In the genomic region with DNA sequence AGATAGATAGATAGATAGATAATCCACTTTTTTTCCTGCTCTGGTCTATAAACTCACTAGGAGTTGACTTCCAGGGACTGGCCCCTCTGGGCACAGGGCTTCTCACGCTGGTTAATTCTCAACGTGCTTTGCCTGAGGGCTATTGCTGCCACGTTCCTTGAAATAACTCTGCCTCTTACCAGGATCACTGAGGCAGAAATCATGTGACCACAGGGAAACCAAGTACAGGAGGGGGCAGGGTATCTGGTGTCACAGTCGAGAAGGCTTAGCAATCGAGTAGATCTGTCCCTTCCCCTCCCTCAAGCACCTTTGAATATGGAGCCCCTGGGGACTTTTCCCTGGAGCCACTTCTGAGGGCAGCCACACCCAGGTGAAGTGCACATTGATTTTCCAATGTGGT, we compare ENCODE assay signal across 24 mouse cellular contexts.
DNase-seq lines count a peak whose midpoint lies in the region; ATAC-seq and TF ChIP-seq lines count a peak whose summit lies in the region.
"Had no signal": no experiment of that assay in that cellular context is flagged by ENCODE, and none has a peak within 500 bp of the region (broad histone marks: within the 10 kb centered on the region; RNA-seq: fewer than 3 reads in every experiment).

No protein-coding gene starts in this region.

- H3K36me3 ChIP-seq in kidney, adult 2 months (ENCODE audit: control insufficient read depth, insufficient read depth, low read length): no peaks in the 10 kb centered on the region
- no peaks in the 10 kb centered on the region for H3K36me3 ChIP-seq in kidney, embryonic 16.5 days (ENCODE audit: insufficient read depth, low read length)
- no peaks in the 10 kb centered on the region for H3K36me3 ChIP-seq in liver, postnatal 0 days (replicated peaks; ENCODE audit: insufficient read depth, low read length)
- H3K36me3 ChIP-seq: embryonic facial prominence, embryonic 12.5 days; embryonic facial prominence, embryonic 15.5 days; hindbrain, embryonic 10.5 days; hindbrain, embryonic 13.5 days had no signal

- H3K4me1 ChIP-seq in kidney, adult 2 months (ENCODE audit: control insufficient read depth, insufficient read depth, low read length): no peaks in the 10 kb centered on the region; the same call in 1 of the 2 replicates
- H3K4me1 ChIP-seq in kidney, embryonic 16.5 days (ENCODE audit: insufficient read depth, low read length): no peaks in the 10 kb centered on the region
- no peaks in the 10 kb centered on the region for H3K4me1 ChIP-seq in liver, postnatal 0 days (ENCODE audit: insufficient read depth)
- H3K4me1 ChIP-seq: embryonic facial prominence, embryonic 12.5 days; embryonic facial prominence, embryonic 15.5 days; hindbrain, embryonic 13.5 days had no signal

- no peak overlapping the region for H3K27ac ChIP-seq in kidney, adult 2 months (ENCODE audit: insufficient read depth, low read depth, low read length)
- H3K27ac ChIP-seq in kidney, embryonic 16.5 days (ENCODE audit: low read length): no peak overlapping the region
- no peak overlapping the region for H3K27ac ChIP-seq in liver, postnatal 0 days (ENCODE audit: low read depth)
- H3K27ac ChIP-seq: embryonic facial prominence, embryonic 12.5 days; embryonic facial prominence, embryonic 15.5 days; gastrocnemius, adult 2 months; hindbrain, embryonic 10.5 days; hindbrain, embryonic 13.5 days had no signal

- no peak overlapping the region for H3K4me2 ChIP-seq in kidney, embryonic 16.5 days (replicated peaks; ENCODE audit: low read depth, low read length)
- no peak overlapping the region for H3K4me2 ChIP-seq in liver, postnatal 0 days (ENCODE audit: low read depth, low read length)
- H3K4me2 ChIP-seq: embryonic facial prominence, embryonic 12.5 days; embryonic facial prominence, embryonic 15.5 days; heart, embryonic 11.5 days; hindbrain, embryonic 13.5 days had no signal

- no peaks in the 10 kb centered on the region for H3K27me3 ChIP-seq in kidney, adult 2 months (replicated peaks; ENCODE audit: control insufficient read depth, insufficient read depth, low read length)
- H3K27me3 ChIP-seq in kidney, embryonic 16.5 days (ENCODE audit: insufficient read depth, low read length): no peaks in the 10 kb centered on the region
- H3K27me3 ChIP-seq in liver, postnatal 0 days (ENCODE audit: insufficient read depth, low read length): no peaks in the 10 kb centered on the region
- H3K27me3 ChIP-seq: embryonic facial prominence, embryonic 12.5 days; embryonic facial prominence, embryonic 15.5 days; hindbrain, embryonic 13.5 days; Patski had no signal

- TF ChIP-seq CTCF in kidney, adult 2 months (conservative IDR thresholded peaks at IDR 0.05; ENCODE audit: insufficient read depth, insufficient read length, low read depth, low read length): no peak
- no peak for TF ChIP-seq CTCF in liver, postnatal 0 days (IDR thresholded peaks at IDR 0.05; ENCODE audit: low read depth)

- ATAC-seq in kidney, embryonic 16.5 days (ENCODE audit: low FRiP score, low TSS enrichment): peak; percentile 70
- no peak for ATAC-seq in liver, postnatal 0 days
- ATAC-seq: forebrain, embryonic 14.5 days; forebrain, postnatal 0 days; hindbrain, embryonic 16.5 days; Patski had no signal

- peak; percentile 17 for DNase-seq in kidney, adult 2 months
- no peak for DNase-seq in kidney, postnatal 25 days
- DNase-seq in kidney, adult 9 months: no peak
- peak; percentile 8 for DNase-seq in ES-CJ7 (ENCODE audit: low read depth, low spot score)
- DNase-seq in heart, postnatal 4 days: no peak
- no peak for DNase-seq in liver, postnatal 0 days
- DNase-seq: adrenal gland, adult 8-10 months; adrenal gland, postnatal 25 days; B cell, adult 2 months; cerebellum, adult 11-12 months; cerebellum, adult 8-10 months; forebrain, postnatal 0 days; gastrocnemius, adult 2 months; gastrocnemius, postnatal 14 days; heart, adult 11 months had no signal

- H3K4me3 ChIP-seq in kidney, adult 2 months (ENCODE audit: insufficient read depth, low read depth, low read length): no peak overlapping the region
- no peak overlapping the region for H3K4me3 ChIP-seq in kidney, embryonic 16.5 days (ENCODE audit: low read length)
- no peak overlapping the region for H3K4me3 ChIP-seq in liver, postnatal 0 days (ENCODE audit: low read depth, low read length)
- H3K4me3 ChIP-seq: embryonic facial prominence, embryonic 12.5 days; embryonic facial prominence, embryonic 15.5 days; gastrocnemius, adult 2 months; hindbrain, embryonic 10.5 days; hindbrain, embryonic 13.5 days had no signal

- H3K9me3 ChIP-seq in kidney, embryonic 16.5 days (ENCODE audit: low read length): no peaks in the 10 kb centered on the region
- no peaks in the 10 kb centered on the region for H3K9me3 ChIP-seq in liver, postnatal 0 days (ENCODE audit: low read length)
- H3K9me3 ChIP-seq: embryonic facial prominence, embryonic 12.5 days; embryonic facial prominence, embryonic 15.5 days; hindbrain, embryonic 10.5 days; hindbrain, embryonic 13.5 days had no signal

- 24% methylated on average over 5 of the region's 5 CpGs for WGBS in kidney, adult 2 months
- WGBS in kidney, embryonic 16.5 days: 33% methylated on average over 5 of the region's 5 CpGs
- 49% methylated on average over 5 of the region's 5 CpGs for WGBS in liver, postnatal 0 days (ENCODE audit: insufficient replicate concordance)

- TF ChIP-seq POLR2A in kidney, adult 2 months (IDR thresholded peaks at IDR 0.05; ENCODE audit: low read depth, low read length): no peak

- TF ChIP-seq EP300 in liver, postnatal 0 days (IDR thresholded peaks at IDR 0.05; ENCODE audit: low read depth): no peak

- no peak overlapping the region for H3K9ac ChIP-seq in kidney, embryonic 16.5 days (replicated peaks; ENCODE audit: low read length)
- H3K9ac ChIP-seq in liver, postnatal 0 days (replicated peaks): no peak overlapping the region
- H3K9ac ChIP-seq: embryonic facial prominence, embryonic 12.5 days; embryonic facial prominence, embryonic 15.5 days; forebrain, postnatal 0 days; hindbrain, embryonic 13.5 days had no signal

Comparison
In these comparisons a context has a peak if more than half of its experiments do, and no peak if none do; other contexts are left out.
1. DNase-seq: peak in kidney, adult 2 months (single experiment) and ES-CJ7 (single experiment); none in kidney, postnatal 25 days (0 of 2), kidney, adult 9 months (single experiment), heart, postnatal 4 days (single experiment) and liver, postnatal 0 days (single experiment).